Mouse (Mus musculus): ENCODE results near the gene Wnk3. TPM values are rescaled to one million over a fixed set of nuclear protein-coding genes. Genes with fewer than 3 reads are reported as not detected.
"Not testable (repeated sequence)": the region's sequence is repeated elsewhere in the genome, so short reads cannot be mapped to it uniquely, and the experiment has no call there.

Gene Wnk3
- 10.4 and 11.6 TPM in 2 replicates for polyA plus RNA-seq (2015; fragmentation: Nextera tagmentation; extraction: Ambion mirVana)

GRCm38 (mm10) chrX:151197778-151198177 is at the start of gene Wnk3:
Wnk3 (plus strand) TSS chrX:151198078.
- Histone ChIP-seq H3K4me3 (ENCODE audit: low read length) (no peak within 1 kb of the TSS), H3K27me3 (replicated peaks; ENCODE audit: control insufficient read depth, insufficient read depth, low read length) (no peaks in the 10 kb centered on the region; the same call in 1 of the 2 replicates), H3K36me3 (ENCODE audit: control insufficient read depth, insufficient read depth, low read length) (no peaks in the 10 kb centered on the region), H3K4me2 (ENCODE audit: low read length) (no peak within 1 kb of the TSS), H3K9ac (ENCODE audit: low read depth, low read length) (no peak within 1 kb of the TSS), H3K4me1 (ENCODE audit: control insufficient read depth, insufficient read depth, low read depth, low read length) (no peaks in the 10 kb centered on the region), H3K27ac (ENCODE audit: low read depth, low read length) (no peak within 1 kb of the TSS), H3K9me3 (ENCODE audit: control insufficient read depth, low read length) (no peaks in the 10 kb centered on the region)
- no peak for ATAC-seq
- 97% methylated on average over 2 of the region's 2 CpGs for WGBS

GRCm38 (mm10) chrX:151158414-151158813 is 39.5 kb upstream of the Wnk3 start:
- Histone ChIP-seq H3K4me1 (ENCODE audit: control insufficient read depth, insufficient read depth, low read depth, low read length) (no peaks in the 10 kb centered on the region), H3K36me3 (ENCODE audit: control insufficient read depth, insufficient read depth, low read length) (no peaks in the 10 kb centered on the region)
- ATAC-seq = no peak

GRCm38 (mm10) chrX:151168438-151169131 is 29.3 kb upstream of the Wnk3 start:
- Histone ChIP-seq H3K36me3 (ENCODE audit: control insufficient read depth, insufficient read depth, low read length) (no peaks in the 10 kb centered on the region), H3K4me2 (ENCODE audit: low read length) (peak overlapping the region; percentile 62), H3K9me3 (ENCODE audit: control insufficient read depth, low read length) (no peaks in the 10 kb centered on the region), H3K27ac (ENCODE audit: low read depth, low read length) (peak overlapping the region; percentile 94), H3K4me1 (ENCODE audit: control insufficient read depth, insufficient read depth, low read depth, low read length) (no peaks in the 10 kb centered on the region), H3K4me3 (ENCODE audit: low read length) (peak overlapping the region; percentile 50), H3K9ac (ENCODE audit: low read depth, low read length) (peak overlapping the region; percentile 53), H3K27me3 (replicated peaks; ENCODE audit: control insufficient read depth, insufficient read depth, low read length) (no peaks in the 10 kb centered on the region)
- WGBS = 25% methylated on average over 18 of the region's 25 CpGs
- peak; percentile 76 for ATAC-seq

More at GRCm38 (mm10) chrX:151158414-151158813, 39.5 kb upstream of the Wnk3 start:
- WGBS = 82% methylated on average over 6 of the region's 6 CpGs
- Histone ChIP-seq H3K9me3 (ENCODE audit: control insufficient read depth, low read length) (no peaks in the 10 kb centered on the region), H3K4me2 (ENCODE audit: low read length) (no peak overlapping the region), H3K4me3 (ENCODE audit: low read length) (no peak overlapping the region), H3K9ac (ENCODE audit: low read depth, low read length) (no peak overlapping the region), H3K27me3 (replicated peaks; ENCODE audit: control insufficient read depth, insufficient read depth, low read length) (no peaks in the 10 kb centered on the region), H3K27ac (ENCODE audit: low read depth, low read length) (no peak overlapping the region)

GRCm38 (mm10) chrX:151169261-151169961 is 28.5 kb upstream of the Wnk3 start:
- H3K9ac ChIP-seq (ENCODE audit: low read depth, low read length) = peak overlapping the region; percentile 57
- ATAC-seq = peak; percentile 96
- no peaks in the 10 kb centered on the region for H3K9me3 ChIP-seq (ENCODE audit: control insufficient read depth, low read length)
- peak overlapping the region; percentile 62 for H3K4me2 ChIP-seq (ENCODE audit: low read length)
- H3K4me3 ChIP-seq (ENCODE audit: low read length) = peak overlapping the region; percentile 50
- peak overlapping the region; percentile 94 for H3K27ac ChIP-seq (ENCODE audit: low read depth, low read length)
- no peaks in the 10 kb centered on the region for H3K27me3 ChIP-seq (replicated peaks; ENCODE audit: control insufficient read depth, insufficient read depth, low read length)
- 21% methylated on average over 39 of the region's 58 CpGs for WGBS
- no peaks in the 10 kb centered on the region for H3K4me1 ChIP-seq (ENCODE audit: control insufficient read depth, insufficient read depth, low read depth, low read length)
- H3K36me3 ChIP-seq (ENCODE audit: control insufficient read depth, insufficient read depth, low read length) = no peaks in the 10 kb centered on the region

GRCm38 (mm10) chrX:151173134-151173533 is 24.7 kb upstream of the Wnk3 start:
- not testable (repeated sequence) for H3K9me3 ChIP-seq (ENCODE audit: control insufficient read depth, low read length); ATAC-seq
- 61% methylated on average over 3 of the region's 3 CpGs for WGBS

GRCm38 (mm10) chrX:151298329-151298728 is 100.5 kb downstream of the Wnk3 start:
- Histone ChIP-seq H3K9ac (ENCODE audit: low read depth, low read length) (no peak overlapping the region), H3K27me3 (replicated peaks; ENCODE audit: control insufficient read depth, insufficient read depth, low read length) (no peaks in the 10 kb centered on the region), H3K9me3 (ENCODE audit: control insufficient read depth, low read length) (no peaks in the 10 kb centered on the region), H3K4me3 (ENCODE audit: low read length) (no peak overlapping the region), H3K4me1 (ENCODE audit: control insufficient read depth, insufficient read depth, low read depth, low read length) (no peaks in the 10 kb centered on the region), H3K36me3 (ENCODE audit: control insufficient read depth, insufficient read depth, low read length) (0 out of 2 replicates have a peak, but pooled peaks cover 4% of the 10 kb centered on the region), H3K27ac (ENCODE audit: low read depth, low read length) (no peak overlapping the region), H3K4me2 (ENCODE audit: low read length) (no peak overlapping the region)
- no peak for ATAC-seq

More at GRCm38 (mm10) chrX:151173134-151173533, 24.7 kb upstream of the Wnk3 start:
- H3K27me3 ChIP-seq (replicated peaks; ENCODE audit: control insufficient read depth, insufficient read depth, low read length); H3K4me3 ChIP-seq (ENCODE audit: low read length); H3K36me3 ChIP-seq (ENCODE audit: control insufficient read depth, insufficient read depth, low read length); H3K4me2 ChIP-seq (ENCODE audit: low read length); H3K4me1 ChIP-seq (ENCODE audit: control insufficient read depth, insufficient read depth, low read depth, low read length); H3K27ac ChIP-seq (ENCODE audit: low read depth, low read length); H3K9ac ChIP-seq (ENCODE audit: low read depth, low read length): not testable (repeated sequence)

GRCm38 (mm10) chrX:151313732-151314131 is 115.9 kb downstream of the Wnk3 start:
- WGBS = 77% methylated on average over 4 of the region's 4 CpGs
- H3K27me3 ChIP-seq (replicated peaks; ENCODE audit: control insufficient read depth, insufficient read depth, low read length) = no peaks in the 10 kb centered on the region
- no peaks in the 10 kb centered on the region for H3K36me3 ChIP-seq (ENCODE audit: control insufficient read depth, insufficient read depth, low read length)
- no peak overlapping the region for H3K27ac ChIP-seq (ENCODE audit: low read depth, low read length)
- no peak overlapping the region for H3K9ac ChIP-seq (ENCODE audit: low read depth, low read length)
- H3K4me2 ChIP-seq (ENCODE audit: low read length) = no peak overlapping the region
- H3K9me3 ChIP-seq (ENCODE audit: control insufficient read depth, low read length) = no peaks in the 10 kb centered on the region
- no peak overlapping the region for H3K4me3 ChIP-seq (ENCODE audit: low read length)
- H3K4me1 ChIP-seq (ENCODE audit: control insufficient read depth, insufficient read depth, low read depth, low read length) = no peaks in the 10 kb centered on the region
- no peak for ATAC-seq

- no peak overlapping the region for H3K27ac ChIP-seq (ENCODE audit: low read depth, low read length)
- no peak overlapping the region for H3K4me2 ChIP-seq (ENCODE audit: low read length)
- H3K9me3 ChIP-seq (ENCODE audit: control insufficient read depth, low read length) = no peaks in the 10 kb centered on the region
- H3K9ac ChIP-seq (ENCODE audit: low read depth, low read length) = no peak overlapping the region
- H3K4me1 ChIP-seq (ENCODE audit: control insufficient read depth, insufficient read depth, low read depth, low read length) = no peaks in the 10 kb centered on the region
- no peak for ATAC-seq
- no peaks in the 10 kb centered on the region for H3K36me3 ChIP-seq (ENCODE audit: control insufficient read depth, insufficient read depth, low read length)
- H3K27me3 ChIP-seq (replicated peaks; ENCODE audit: control insufficient read depth, insufficient read depth, low read length) = no peaks in the 10 kb centered on the region
- H3K4me3 ChIP-seq (ENCODE audit: low read length) = no peak overlapping the region
- WGBS = 94% methylated on average over 2 of the region's 2 CpGs
Measured at GRCm38 (mm10) chrX:151333615-151334014, 135.7 kb downstream of the Wnk3 start.

GRCm38 (mm10) chrX:151337804-151338203 is 139.9 kb downstream of the Wnk3 start:
- no peak for ATAC-seq
- Histone ChIP-seq H3K9ac (ENCODE audit: low read depth, low read length) (no peak overlapping the region), H3K4me2 (ENCODE audit: low read length) (no peak overlapping the region), H3K9me3 (ENCODE audit: control insufficient read depth, low read length) (no peaks in the 10 kb centered on the region), H3K4me3 (ENCODE audit: low read length) (no peak overlapping the region), H3K27me3 (replicated peaks; ENCODE audit: control insufficient read depth, insufficient read depth, low read length) (no peaks in the 10 kb centered on the region), H3K27ac (ENCODE audit: low read depth, low read length) (no peak overlapping the region), H3K4me1 (ENCODE audit: control insufficient read depth, insufficient read depth, low read depth, low read length) (no peaks in the 10 kb centered on the region), H3K36me3 (ENCODE audit: control insufficient read depth, insufficient read depth, low read length) (no peaks in the 10 kb centered on the region)
- 78% methylated on average over 4 of the region's 4 CpGs for WGBS

All from hindbrain, embryonic 16.5 days (tissue).